Mouse (Mus musculus): ENCODE measurements at regions not wholly inside any gene's neighbourhood (a gene's known extent, or its start where the extent isn't known, plus 50 kb on each side); places are given as distances from the start of the nearest gene placed in this dataset.

DNA sequence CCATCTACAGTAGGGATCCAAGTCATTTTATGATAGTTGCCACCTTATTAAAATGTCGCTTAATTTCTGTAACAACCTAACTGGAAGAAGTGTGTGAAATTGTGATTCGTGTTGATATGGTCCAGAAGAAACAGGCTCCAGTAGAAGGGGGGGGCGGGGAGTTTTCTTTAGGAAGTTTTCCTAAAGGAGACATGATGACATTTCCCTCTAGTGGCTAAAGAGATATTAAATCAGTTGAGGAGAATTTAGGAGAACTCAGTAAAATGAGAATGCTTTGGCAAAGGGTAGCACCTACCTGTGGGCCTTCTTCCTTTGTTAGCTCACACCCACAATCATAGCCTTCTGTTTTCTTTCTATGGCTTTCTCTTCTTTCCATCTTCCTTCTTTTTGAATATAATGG is 107.7 kb downstream of the Tnfsf18 start:
- 89% methylated on average over 3 of the region's 3 CpGs for WGBS
- Histone ChIP-seq H3K9ac (ENCODE audit: low read depth, low read length) (no peak overlapping the region), H3K4me1 (replicated peaks; ENCODE audit: control insufficient read depth, insufficient read depth, low read length) (no peaks in the 10 kb centered on the region), H3K36me3 (ENCODE audit: control insufficient read depth, insufficient read depth, low read length) (no peaks in the 10 kb centered on the region), H3K4me3 (ENCODE audit: low read depth, low read length) (no peak overlapping the region), H3K27me3 (ENCODE audit: control insufficient read depth, insufficient read depth, low read length) (no peaks in the 10 kb centered on the region), H3K4me2 (replicated peaks; ENCODE audit: low read depth, low read length) (no peak overlapping the region), H3K9me3 (ENCODE audit: control insufficient read depth, low read length) (no peaks in the 10 kb centered on the region), H3K27ac (ENCODE audit: low read depth, low read length) (no peak overlapping the region)
- no peak for ATAC-seq (ENCODE audit: low FRiP score)
- DNase-seq (ENCODE audit: low spot score), result no peak

DNA sequence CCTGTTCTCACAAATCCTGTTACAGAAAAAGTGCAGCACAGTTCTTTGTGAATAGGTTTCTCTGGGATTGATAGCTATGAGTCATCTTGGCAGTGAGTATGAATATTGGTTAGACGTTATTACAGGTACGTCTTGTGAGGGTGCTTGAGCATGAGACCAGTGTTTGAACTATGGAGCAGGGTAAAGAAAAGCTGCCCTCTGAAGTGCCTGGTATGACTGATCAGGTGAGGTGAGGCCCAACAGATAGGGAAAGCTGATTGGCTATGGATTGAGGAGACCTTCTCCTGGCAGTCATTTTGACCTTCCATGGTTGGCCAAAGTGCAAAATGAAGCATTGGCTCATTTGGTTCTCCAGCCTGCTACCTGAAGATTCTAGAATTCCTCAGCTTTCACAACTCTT is 106.7 kb downstream of the Tnfsf18 start:
- H3K4me2 ChIP-seq (replicated peaks; ENCODE audit: low read depth, low read length), result no peak overlapping the region
- 99% methylated on average over 2 of the region's 2 CpGs for WGBS
- no peaks in the 10 kb centered on the region for H3K36me3 ChIP-seq (ENCODE audit: control insufficient read depth, insufficient read depth, low read length)
- H3K9me3 ChIP-seq (ENCODE audit: control insufficient read depth, low read length), result no peaks in the 10 kb centered on the region
- no peak overlapping the region for H3K4me3 ChIP-seq (ENCODE audit: low read depth, low read length)
- H3K27ac ChIP-seq (ENCODE audit: low read depth, low read length), result no peak overlapping the region
- no peaks in the 10 kb centered on the region for H3K4me1 ChIP-seq (replicated peaks; ENCODE audit: control insufficient read depth, insufficient read depth, low read length)
- ATAC-seq (ENCODE audit: low FRiP score) (no peak), DNase-seq (ENCODE audit: low spot score) (no peak)
- H3K27me3 ChIP-seq (ENCODE audit: control insufficient read depth, insufficient read depth, low read length), result no peaks in the 10 kb centered on the region
- no peak overlapping the region for H3K9ac ChIP-seq (ENCODE audit: low read depth, low read length)

DNA sequence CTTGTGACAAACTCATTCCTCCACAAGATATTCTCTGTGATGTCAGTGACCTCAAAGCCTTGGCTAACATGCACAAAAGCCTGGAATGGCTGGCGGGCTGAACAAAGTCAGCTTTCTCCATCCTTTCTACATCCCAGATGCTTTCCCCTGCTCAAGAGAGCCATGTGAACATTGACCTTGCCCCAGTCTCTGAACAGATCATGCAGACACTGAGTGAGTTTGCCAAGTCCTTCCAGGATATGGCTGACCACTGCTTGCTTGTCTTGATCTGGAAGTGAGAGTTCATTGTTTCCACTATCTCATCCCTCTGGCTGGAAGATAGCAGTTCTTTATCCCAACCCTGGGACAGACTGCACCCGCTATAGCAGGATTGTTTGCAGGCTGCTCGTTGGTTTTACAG is 103.7 kb downstream of the Tnfsf18 start:
- Histone ChIP-seq H3K9ac (ENCODE audit: low read depth, low read length) (no peak overlapping the region), H3K9me3 (ENCODE audit: control insufficient read depth, low read length) (no peaks in the 10 kb centered on the region), H3K4me1 (replicated peaks; ENCODE audit: control insufficient read depth, insufficient read depth, low read length) (no peaks in the 10 kb centered on the region), H3K27me3 (ENCODE audit: control insufficient read depth, insufficient read depth, low read length) (no peaks in the 10 kb centered on the region), H3K27ac (ENCODE audit: low read depth, low read length) (no peak overlapping the region), H3K36me3 (ENCODE audit: control insufficient read depth, insufficient read depth, low read length) (no peaks in the 10 kb centered on the region), H3K4me3 (ENCODE audit: low read depth, low read length) (no peak overlapping the region), H3K4me2 (replicated peaks; ENCODE audit: low read depth, low read length) (no peak overlapping the region)
- ATAC-seq (ENCODE audit: low FRiP score) (no peak), DNase-seq (ENCODE audit: low spot score) (no peak)
- 89% methylated on average over 3 of the region's 3 CpGs for WGBS

DNA sequence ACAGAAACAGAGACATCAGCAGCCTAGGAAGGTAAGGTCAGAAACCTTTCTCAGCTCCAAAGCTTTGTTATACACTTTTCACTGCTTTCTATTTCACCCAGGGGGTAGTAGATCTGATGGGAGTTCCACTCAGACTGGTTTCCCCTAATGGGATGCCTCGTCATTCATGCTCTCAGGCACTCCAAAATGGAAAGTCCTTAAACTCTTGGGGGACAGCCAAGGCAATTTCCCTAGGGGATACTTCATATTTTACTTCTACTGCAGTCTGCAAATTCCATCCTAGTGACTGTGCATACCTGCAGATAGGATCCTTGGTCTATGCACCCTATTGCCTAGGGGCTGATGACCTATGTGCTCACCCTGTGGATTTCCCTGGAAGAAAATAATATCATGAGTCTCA is 82.1 kb downstream of the Tnfsf18 start:
- no peaks in the 10 kb centered on the region for H3K36me3 ChIP-seq (ENCODE audit: control insufficient read depth, insufficient read depth, low read length)
- no peaks in the 10 kb centered on the region for H3K9me3 ChIP-seq (ENCODE audit: control insufficient read depth, low read length)
- H3K4me3 ChIP-seq (ENCODE audit: low read depth, low read length), result no peak overlapping the region
- H3K9ac ChIP-seq (ENCODE audit: low read depth, low read length), result no peak overlapping the region
- no peak for ATAC-seq (ENCODE audit: low FRiP score)
- H3K4me1 ChIP-seq (replicated peaks; ENCODE audit: control insufficient read depth, insufficient read depth, low read length), result no peaks in the 10 kb centered on the region
- no peak overlapping the region for H3K27ac ChIP-seq (ENCODE audit: low read depth, low read length)
- no peak overlapping the region for H3K4me2 ChIP-seq (replicated peaks; ENCODE audit: low read depth, low read length)
- DNase-seq (ENCODE audit: low spot score), result no peak
- WGBS, result 68% methylated on average over 1 of the region's 1 CpGs
- no peaks in the 10 kb centered on the region for H3K27me3 ChIP-seq (ENCODE audit: control insufficient read depth, insufficient read depth, low read length)

DNA sequence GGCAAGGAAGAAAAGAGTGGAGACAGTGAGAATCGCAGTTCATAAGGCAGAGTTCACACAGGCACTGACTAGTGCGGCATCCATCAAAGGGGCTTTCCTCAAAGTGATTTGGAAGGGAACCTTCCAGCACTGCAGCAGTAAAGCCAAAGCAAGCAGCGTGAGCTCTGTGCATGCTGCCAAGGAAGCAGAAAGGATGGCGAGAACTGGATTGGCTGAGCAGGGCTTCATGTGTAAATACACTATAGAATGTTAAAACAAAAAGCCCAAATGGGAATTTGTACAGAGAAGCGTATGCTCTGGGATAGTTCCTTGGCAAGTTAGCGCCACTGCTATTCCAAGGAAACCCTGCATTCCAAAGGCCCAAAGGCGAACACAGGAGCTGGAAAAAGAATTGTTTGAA is 81.5 kb downstream of the Tnfsf18 start:
- H3K9me3 ChIP-seq (ENCODE audit: control insufficient read depth, low read length), result no peaks in the 10 kb centered on the region
- H3K27me3 ChIP-seq (ENCODE audit: control insufficient read depth, insufficient read depth, low read length), result no peaks in the 10 kb centered on the region
- H3K9ac ChIP-seq (ENCODE audit: low read depth, low read length), result no peak overlapping the region
- WGBS, result 71% methylated on average over 7 of the region's 7 CpGs
- no peak overlapping the region for H3K4me2 ChIP-seq (replicated peaks; ENCODE audit: low read depth, low read length)
- no peaks in the 10 kb centered on the region for H3K36me3 ChIP-seq (ENCODE audit: control insufficient read depth, insufficient read depth, low read length)
- ATAC-seq (ENCODE audit: low FRiP score) (no peak), DNase-seq (ENCODE audit: low spot score) (no peak)
- H3K27ac ChIP-seq (ENCODE audit: low read depth, low read length), result no peak overlapping the region
- no peaks in the 10 kb centered on the region for H3K4me1 ChIP-seq (replicated peaks; ENCODE audit: control insufficient read depth, insufficient read depth, low read length)
- H3K4me3 ChIP-seq (ENCODE audit: low read depth, low read length), result no peak overlapping the region

DNA sequence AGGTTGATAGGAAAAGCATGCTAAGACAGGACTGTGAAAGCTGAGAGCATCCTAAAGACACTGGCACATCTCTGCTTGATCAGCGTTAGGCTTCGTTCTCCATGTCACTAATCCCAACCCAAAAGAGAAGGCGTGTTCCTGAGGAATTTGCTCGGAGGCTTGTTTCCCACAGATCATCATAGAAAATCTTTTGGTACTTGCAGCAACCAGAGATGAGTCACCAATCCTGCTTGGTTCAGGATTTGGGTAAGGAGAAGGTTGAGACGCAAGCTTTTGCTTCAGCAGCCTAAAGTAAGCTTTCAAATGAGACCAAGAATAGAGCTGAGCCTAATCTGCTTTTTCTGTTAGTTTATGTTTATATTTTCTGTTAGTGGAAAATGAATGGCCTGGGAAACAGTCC is 80.7 kb downstream of the Tnfsf18 start:
- 92% methylated on average over 5 of the region's 5 CpGs for WGBS

DNA sequence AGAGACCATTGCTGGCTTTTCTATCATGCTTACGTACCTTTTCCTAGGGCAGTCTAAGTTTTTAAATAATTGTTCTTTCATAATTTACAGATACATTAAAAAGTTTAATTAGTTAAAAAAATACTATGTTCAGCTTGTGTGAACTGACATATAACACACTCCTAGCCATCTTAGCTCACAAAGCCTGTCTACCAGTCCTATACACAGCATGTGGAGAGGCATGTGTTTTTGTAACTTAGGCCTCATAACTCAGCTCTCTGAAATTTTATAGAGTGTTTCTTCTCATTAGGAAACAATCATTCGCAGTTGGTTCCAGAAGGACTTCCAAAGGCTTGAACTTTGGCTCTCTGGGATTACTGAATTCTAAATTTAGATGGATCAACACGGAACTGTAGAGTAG is 76.3 kb downstream of the Tnfsf18 start:
- DNase-seq (ENCODE audit: low spot score) (no peak), ATAC-seq (ENCODE audit: low FRiP score) (no peak)
- no peak overlapping the region for H3K4me2 ChIP-seq (replicated peaks; ENCODE audit: low read depth, low read length)
- WGBS, result 82% methylated on average over 3 of the region's 3 CpGs
- H3K27me3 ChIP-seq (ENCODE audit: control insufficient read depth, insufficient read depth, low read length), result no peaks in the 10 kb centered on the region
- no peaks in the 10 kb centered on the region for H3K9me3 ChIP-seq (ENCODE audit: control insufficient read depth, low read length)
- no peak overlapping the region for H3K27ac ChIP-seq (ENCODE audit: low read depth, low read length)
- H3K4me3 ChIP-seq (ENCODE audit: low read depth, low read length), result no peak overlapping the region
- H3K9ac ChIP-seq (ENCODE audit: low read depth, low read length), result no peak overlapping the region
- no peaks in the 10 kb centered on the region for H3K36me3 ChIP-seq (ENCODE audit: control insufficient read depth, insufficient read depth, low read length)
- no peaks in the 10 kb centered on the region for H3K4me1 ChIP-seq (replicated peaks; ENCODE audit: control insufficient read depth, insufficient read depth, low read length)

More for the DNA sequence above, 80.7 kb downstream of the Tnfsf18 start:
- DNase-seq (ENCODE audit: low spot score) (no peak), ATAC-seq (ENCODE audit: low FRiP score) (no peak)
- Histone ChIP-seq H3K4me1 (replicated peaks; ENCODE audit: control insufficient read depth, insufficient read depth, low read length) (no peaks in the 10 kb centered on the region), H3K4me2 (replicated peaks; ENCODE audit: low read depth, low read length) (no peak overlapping the region), H3K27me3 (ENCODE audit: control insufficient read depth, insufficient read depth, low read length) (no peaks in the 10 kb centered on the region), H3K4me3 (ENCODE audit: low read depth, low read length) (no peak overlapping the region), H3K27ac (ENCODE audit: low read depth, low read length) (no peak overlapping the region), H3K9me3 (ENCODE audit: control insufficient read depth, low read length) (no peaks in the 10 kb centered on the region), H3K9ac (ENCODE audit: low read depth, low read length) (no peak overlapping the region), H3K36me3 (ENCODE audit: control insufficient read depth, insufficient read depth, low read length) (no peaks in the 10 kb centered on the region)

DNA sequence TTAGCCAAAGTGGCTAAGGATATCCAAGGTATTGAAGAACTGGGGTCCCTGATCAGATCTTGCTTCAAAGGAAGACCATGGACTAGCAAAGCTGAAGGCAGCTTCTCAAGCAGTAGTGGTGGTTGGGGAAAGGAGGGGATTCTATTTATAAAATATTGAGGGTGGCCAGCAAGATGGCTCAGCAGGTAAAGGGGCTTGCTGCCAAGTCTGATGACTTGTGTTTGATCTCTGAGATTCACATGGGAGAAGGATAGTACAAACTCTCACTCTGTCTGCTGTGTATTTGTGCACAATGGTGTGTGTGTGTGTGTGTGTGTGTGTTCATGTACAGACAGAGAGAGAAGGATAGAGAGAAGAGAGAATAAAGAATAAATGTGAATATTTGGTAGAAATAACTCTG is 73.4 kb downstream of the Tnfsf18 start:
- DNase-seq (ENCODE audit: low spot score), result no peak

DNA sequence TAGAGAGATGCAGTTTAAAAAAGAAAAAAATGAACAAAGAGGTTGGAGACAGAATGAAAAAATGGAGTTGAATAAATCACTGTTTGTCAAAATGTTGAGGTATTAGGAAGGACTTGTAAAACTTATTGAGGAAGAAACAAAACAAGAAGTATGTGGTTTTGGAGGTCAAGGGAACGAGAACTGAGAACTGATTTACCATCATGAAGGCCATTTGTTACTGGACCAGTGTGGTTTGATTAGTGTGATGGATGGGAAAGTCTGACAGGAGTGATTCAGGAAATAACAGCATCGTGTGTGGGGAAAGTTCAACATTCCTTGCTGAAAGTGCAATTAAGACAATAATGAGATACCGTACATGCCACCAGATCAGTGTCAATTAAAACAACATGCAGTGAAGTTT is 65.9 kb downstream of the Tnfsf18 start:
- H3K9me3 ChIP-seq (ENCODE audit: control insufficient read depth, low read length), result no peaks in the 10 kb centered on the region
- no peak for DNase-seq (ENCODE audit: low spot score)
- H3K27ac ChIP-seq (ENCODE audit: low read depth, low read length), result no peak overlapping the region
- H3K27me3 ChIP-seq (ENCODE audit: control insufficient read depth, insufficient read depth, low read length), result no peaks in the 10 kb centered on the region
- no peak overlapping the region for H3K4me2 ChIP-seq (replicated peaks; ENCODE audit: low read depth, low read length)
- H3K36me3 ChIP-seq (ENCODE audit: control insufficient read depth, insufficient read depth, low read length), result no peaks in the 10 kb centered on the region
- WGBS, result 61% methylated on average over 3 of the region's 3 CpGs
- no peak overlapping the region for H3K4me3 ChIP-seq (ENCODE audit: low read depth, low read length)
- no peak for ATAC-seq (ENCODE audit: low FRiP score)
- H3K9ac ChIP-seq (ENCODE audit: low read depth, low read length), result no peak overlapping the region
- no peaks in the 10 kb centered on the region for H3K4me1 ChIP-seq (replicated peaks; ENCODE audit: control insufficient read depth, insufficient read depth, low read length)

More for the DNA sequence above, 73.4 kb downstream of the Tnfsf18 start:
- no peak for ATAC-seq (ENCODE audit: low FRiP score)
- no peak overlapping the region for H3K27ac ChIP-seq (ENCODE audit: low read depth, low read length)
- no peaks in the 10 kb centered on the region for H3K9me3 ChIP-seq (ENCODE audit: control insufficient read depth, low read length)
- H3K4me3 ChIP-seq (ENCODE audit: low read depth, low read length), result no peak overlapping the region
- no peak overlapping the region for H3K4me2 ChIP-seq (replicated peaks; ENCODE audit: low read depth, low read length)
- no peaks in the 10 kb centered on the region for H3K4me1 ChIP-seq (replicated peaks; ENCODE audit: control insufficient read depth, insufficient read depth, low read length)
- H3K9ac ChIP-seq (ENCODE audit: low read depth, low read length), result no peak overlapping the region
- H3K36me3 ChIP-seq (ENCODE audit: control insufficient read depth, insufficient read depth, low read length), result no peaks in the 10 kb centered on the region
- no peaks in the 10 kb centered on the region for H3K27me3 ChIP-seq (ENCODE audit: control insufficient read depth, insufficient read depth, low read length)
